Mouse (Mus musculus) G1E (cell line): ENCODE results near the gene Rpl32. TPM values are rescaled to one million over a fixed set of nuclear protein-coding genes. Genes with fewer than 3 reads are reported as not detected.
A peak's percentile ranks its signal among the peaks of the same experiment; 100 is the strongest.

Experiments
- ATAC-seq: 2 replicates; pipeline ENCODE4 v1.8.0; 2016; ENCODE audit warnings: mild to moderate bottlenecking; ENCODE audit not compliant: insufficient number of reproducible peaks, poor library complexity, low FRiP score, severe bottlenecking; ENCODE audit errors: extremely low read depth
- DNase-seq: peaks from one replicate; pipeline ENCODE4 v3.0.0; 2012; ENCODE audit warnings: low spot score
- H3K27me3 ChIP-seq: 2 replicates; pipeline ENCODE4 v1.6.1; 2012; ENCODE audit warnings: mild to moderate bottlenecking, low read length, inconsistent platforms; ENCODE audit not compliant: insufficient read depth
- H3K36me3 ChIP-seq: replicated peaks from 2 replicates; pipeline ENCODE3; 2012; ENCODE audit warnings: mild to moderate bottlenecking, inconsistent platforms
- H3K4me1 ChIP-seq: 2 replicates; pipeline ENCODE4 v1.6.1; 2012; ENCODE audit warnings: low read depth, low read length, inconsistent platforms, mixed read lengths; ENCODE audit not compliant: insufficient read depth
- H3K4me3 ChIP-seq: 2 replicates; pipeline ENCODE4 v1.5.1; 2012; ENCODE audit warnings: low read depth, mild to moderate bottlenecking, inconsistent platforms, low read length, moderate library complexity, mixed read lengths
- H3K9me3 ChIP-seq: replicated peaks from 2 replicates; pipeline ENCODE4 v1.6.1; 2012; ENCODE audit warnings: inconsistent platforms
- CTCF ChIP-seq: IDR thresholded peaks from 2 replicates; pipeline ENCODE4 v1.5.1; 2012; ENCODE audit warnings: low read depth, low read length, inconsistent platforms, mixed read lengths
- GATA1 ChIP-seq: IDR thresholded peaks from 2 replicates; pipeline ENCODE4 v1.6.1; 2012; ENCODE audit warnings: borderline replicate concordance, low read length, inconsistent platforms, mixed read lengths
- GATA2 ChIP-seq: IDR thresholded peaks from 2 replicates; pipeline ENCODE4 v1.6.1; 2012; ENCODE audit warnings: low read depth, low read length, inconsistent platforms, borderline replicate concordance
- POLR2AphosphoS5 ChIP-seq: IDR thresholded peaks from 2 replicates; pipeline ENCODE4 v1.6.1; 2012; ENCODE audit warnings: low read depth, low read length, inconsistent platforms; ENCODE audit not compliant: insufficient replicate concordance
- TAL1 ChIP-seq: conservative IDR thresholded peaks from 2 replicates; pipeline ENCODE4 v1.6.1; 2012; ENCODE audit warnings: low read depth, low read length, inconsistent platforms, mixed read lengths
- polyA plus RNA-seq: library from polyadenylated mRNA; stranded (reverse); fragments of >175 nt; gene quantifications from 2 replicates; pipeline ENCODE4 v1.2.3, GENCODE M21; 2012
- total RNA-seq, 2 experiments: library from RNA; stranded (forward) in 1 of 2; stranded (reverse) in 1 of 2; fragments of 200-1000 nt in 1 of 2; fragments of >200 nt in 1 of 2; fragmentation: Nextera tagmentation in 1 of 2; gene quantifications; 2 replicates each; pipeline ENCODE4 v1.2.3; 2014 to 2017

Gene Rpl32
- total and polyA plus RNA-seq, 3 experiments: 432 to 5,749 (median 3,130) TPM

DNA sequence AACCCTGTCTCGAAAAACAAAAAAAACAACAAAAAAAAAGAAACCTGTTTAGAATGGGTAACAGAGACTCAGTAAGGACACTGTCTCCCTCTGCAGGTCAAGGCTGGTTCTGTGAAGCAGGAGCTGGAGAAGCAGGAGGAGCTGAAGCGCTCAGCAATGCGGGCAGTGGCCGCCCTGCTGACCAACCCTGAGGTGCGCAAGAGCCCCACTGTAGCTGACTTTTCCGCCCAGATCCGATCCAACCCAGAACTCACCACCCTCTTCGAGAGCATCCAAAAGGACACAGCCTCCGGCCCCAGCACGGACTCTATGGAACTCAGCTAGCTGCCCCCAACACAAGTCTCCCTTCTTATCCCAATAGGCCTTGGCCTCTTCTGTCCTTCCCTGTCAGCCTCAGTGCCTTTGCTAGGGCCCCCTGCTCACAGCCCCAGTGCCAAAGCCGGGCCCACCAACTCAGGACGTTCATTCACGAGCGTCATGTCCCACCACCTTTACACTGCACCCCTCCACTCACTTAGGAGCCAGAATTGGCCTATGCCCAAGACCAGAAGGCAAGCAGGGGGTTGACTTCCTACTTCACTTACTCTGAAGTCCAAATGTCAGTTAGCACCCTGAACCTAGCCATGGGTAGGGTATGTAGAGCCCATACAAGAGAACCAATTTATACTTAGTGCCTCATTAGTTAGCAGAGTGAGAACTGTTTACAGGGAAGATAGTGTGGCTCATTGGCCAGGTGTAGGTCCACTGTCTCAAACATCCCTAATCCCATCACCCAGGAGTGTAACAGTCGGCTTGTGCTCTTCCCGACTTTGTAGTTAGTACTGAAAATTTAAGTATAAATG, 4.8 kb downstream of the Rpl32 start:
- Histone ChIP-seq H3K4me3 (peak overlapping the region; percentile 13; the same call in 1 of the 2 replicates), H3K9me3 (no peaks in the 10 kb centered on the region), H3K27me3 (no peaks in the 10 kb centered on the region), H3K4me1 (peaks cover 29% of the 10 kb centered on the region), H3K36me3 (peaks cover 87% of the 10 kb centered on the region)
- ATAC-seq (peak; percentile 66), DNase-seq (peak; percentile 57)
- TF ChIP-seq CTCF (0 out of 2 replicates have a peak, but pooled peaks have one; percentile 13), POLR2AphosphoS5 (peak; percentile 95), TAL1 (no peak), GATA2 (no peak), GATA1 (no peak)

DNA sequence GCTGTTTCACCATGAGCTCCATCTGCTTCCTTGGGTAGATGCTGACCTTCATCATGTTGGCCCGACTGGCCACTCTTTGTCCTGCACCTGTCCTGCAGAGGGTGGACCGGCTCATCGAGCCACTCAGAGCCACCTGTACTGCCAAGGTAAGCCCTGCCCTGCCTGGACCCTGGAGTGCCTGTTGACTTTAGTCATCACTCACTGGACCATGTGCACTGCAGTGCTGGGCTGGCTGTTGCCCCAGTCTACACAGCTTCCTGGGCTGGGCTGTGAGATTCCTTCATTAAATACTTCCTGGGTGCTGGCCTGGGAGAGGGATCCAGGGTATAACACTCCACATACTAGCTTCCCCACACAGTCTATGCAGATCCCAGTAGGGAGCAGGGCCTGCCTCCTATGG, 6.7 kb downstream of the Rpl32 start:
- no peak for DNase-seq
- ATAC-seq: no peak
- no peaks in the 10 kb centered on the region for H3K9me3 ChIP-seq
- peaks cover 91% of the 10 kb centered on the region for H3K36me3 ChIP-seq
- H3K27me3 ChIP-seq: no peaks in the 10 kb centered on the region
- peaks cover 25% of the 10 kb centered on the region for H3K4me1 ChIP-seq
- H3K4me3 ChIP-seq: no peak overlapping the region
- no peak for TF ChIP-seq POLR2AphosphoS5
- no peak for TF ChIP-seq GATA2

DNA sequence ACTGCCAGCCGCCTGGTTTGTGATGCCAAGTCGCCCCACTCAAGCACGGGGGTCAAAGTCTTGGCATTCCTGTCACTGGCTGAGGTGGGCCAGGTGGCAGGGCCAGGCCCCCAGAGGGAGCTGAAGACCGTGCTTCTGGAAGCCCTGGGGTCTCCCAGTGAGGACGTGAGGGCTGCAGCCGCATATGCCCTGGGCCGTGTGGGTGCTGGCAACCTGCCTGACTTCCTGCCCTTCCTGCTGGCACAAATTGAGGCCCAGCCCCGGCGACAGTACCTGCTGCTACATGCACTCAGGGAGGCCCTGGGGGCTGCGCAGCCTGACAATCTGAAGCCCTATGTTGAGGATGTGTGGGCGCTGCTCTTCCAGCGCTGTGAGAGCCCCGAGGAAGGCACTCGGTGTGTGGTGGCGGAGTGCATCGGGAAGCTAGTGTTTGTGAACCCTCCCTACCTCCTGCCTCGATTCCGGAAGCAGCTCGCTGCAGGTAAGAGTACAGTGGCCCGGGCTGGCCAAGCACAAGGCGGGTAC, 15.8 kb downstream of the Rpl32 start:
- Histone ChIP-seq H3K36me3 (peaks cover 88% of the 10 kb centered on the region), H3K4me3 (no peak overlapping the region)

DNA sequence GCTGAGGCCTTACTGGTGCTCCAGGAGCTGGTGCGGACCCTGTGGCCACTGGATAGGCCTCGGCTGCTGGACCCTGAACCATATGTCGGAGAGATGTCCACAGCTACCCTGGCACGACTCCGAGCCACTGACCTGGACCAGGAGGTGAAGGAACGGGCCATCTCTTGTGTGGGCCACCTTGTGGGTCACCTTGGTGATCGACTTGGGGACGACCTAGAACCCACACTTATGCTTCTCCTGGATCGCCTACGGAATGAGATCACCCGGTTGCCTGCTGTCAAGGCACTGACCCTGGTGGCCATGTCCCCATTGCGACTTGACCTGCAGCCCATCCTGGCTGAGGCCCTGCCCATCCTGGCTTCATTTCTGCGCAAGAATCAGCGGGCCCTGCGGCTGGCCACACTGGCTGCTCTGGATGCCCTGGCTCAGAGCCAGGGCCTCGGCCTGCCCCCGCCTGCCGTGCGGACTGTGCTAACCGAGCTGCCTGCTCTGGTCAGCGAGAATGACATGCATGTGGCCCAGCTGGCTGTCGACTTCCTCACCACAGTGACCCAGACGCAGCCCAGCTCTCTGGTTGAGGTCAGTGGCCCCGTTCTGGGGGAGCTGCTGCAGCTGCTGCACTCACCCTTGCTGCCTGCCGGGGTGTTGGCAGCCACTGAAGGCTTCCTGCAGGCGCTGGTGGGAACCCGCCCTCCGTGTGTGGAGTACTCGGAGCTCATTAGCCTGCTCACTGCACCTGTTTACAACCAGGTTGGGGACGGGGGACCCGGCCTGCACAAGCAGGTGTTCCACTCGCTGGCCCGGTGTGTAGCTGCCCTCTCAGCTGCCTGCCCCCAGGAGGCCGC, 16.5 kb downstream of the Rpl32 start:
- DNase-seq (no peak), ATAC-seq (no peak)
- Histone ChIP-seq H3K4me3 (no peak overlapping the region), H3K27me3 (no peaks in the 10 kb centered on the region), H3K36me3 (peaks cover 86% of the 10 kb centered on the region), H3K4me1 (no peaks in the 10 kb centered on the region; the same call in 1 of the 2 replicates), H3K9me3 (no peaks in the 10 kb centered on the region)
- TF ChIP-seq POLR2AphosphoS5 (no peak), GATA1 (no peak), TAL1 (no peak), GATA2 (no peak), CTCF (no peak)

More for the DNA sequence above, 15.8 kb downstream of the Rpl32 start:
- Histone ChIP-seq H3K4me1 (no peaks in the 10 kb centered on the region; the same call in 1 of the 2 replicates), H3K9me3 (no peaks in the 10 kb centered on the region), H3K27me3 (no peaks in the 10 kb centered on the region)
- ATAC-seq: no peak
- DNase-seq: no peak
- TF ChIP-seq GATA1: no peak
- TF ChIP-seq CTCF: no peak
- no peak for TF ChIP-seq TAL1
- TF ChIP-seq GATA2: no peak
- no peak for TF ChIP-seq POLR2AphosphoS5

DNA sequence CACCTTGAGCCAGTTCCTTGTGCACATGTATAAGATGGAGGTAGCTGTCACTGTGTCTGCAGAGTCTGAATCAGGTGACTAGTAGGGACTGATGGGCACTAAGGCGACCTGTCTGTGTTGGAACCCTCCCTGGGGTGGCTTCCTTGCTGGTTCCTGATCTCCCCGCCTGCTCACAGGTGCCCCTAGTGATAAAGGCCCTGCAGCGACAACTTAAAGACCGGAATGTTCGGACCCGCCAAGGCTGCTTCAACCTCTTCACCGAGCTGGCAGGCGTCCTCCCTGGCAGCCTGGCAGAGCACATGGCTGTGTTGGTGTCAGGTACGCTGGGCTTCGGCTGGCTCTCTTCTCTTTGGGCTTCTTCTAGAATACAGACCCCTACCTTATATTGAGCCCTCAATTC, 17.5 kb downstream of the Rpl32 start:
- no peak overlapping the region for H3K4me3 ChIP-seq
- no peaks in the 10 kb centered on the region; the same call in 1 of the 2 replicates for H3K4me1 ChIP-seq
- H3K36me3 ChIP-seq: peaks cover 87% of the 10 kb centered on the region
- no peak for DNase-seq
- H3K9me3 ChIP-seq: no peaks in the 10 kb centered on the region
- H3K27me3 ChIP-seq: no peaks in the 10 kb centered on the region
- no peak for TF ChIP-seq GATA2
- TF ChIP-seq TAL1: no peak
- no peak for TF ChIP-seq POLR2AphosphoS5
- TF ChIP-seq CTCF: no peak
- no peak for ATAC-seq

DNA sequence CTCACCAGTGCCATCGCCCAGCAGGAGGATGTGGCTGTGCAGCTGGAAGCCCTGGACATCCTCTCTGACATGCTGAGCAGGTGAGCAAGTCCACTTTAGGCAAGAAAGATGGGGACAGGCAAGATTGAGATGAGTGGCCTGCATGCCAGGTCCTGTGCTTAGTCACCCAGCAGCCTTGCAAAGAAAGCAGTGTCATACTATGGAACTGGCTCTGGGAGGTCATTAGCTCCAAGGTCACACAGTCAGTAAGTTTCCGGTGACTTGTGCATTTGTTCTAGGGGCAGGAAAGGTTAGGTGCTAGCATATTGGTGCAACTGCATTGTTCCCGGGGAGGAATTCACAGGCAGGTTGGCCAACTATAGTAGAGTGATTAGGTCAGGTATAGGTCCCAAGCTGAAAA, 25.8 kb downstream of the Rpl32 start:
- TF ChIP-seq POLR2AphosphoS5: no peak
- no peak for TF ChIP-seq GATA1
- ATAC-seq: no peak
- no peak for DNase-seq
- Histone ChIP-seq H3K36me3 (peaks cover 89% of the 10 kb centered on the region), H3K4me3 (no peak overlapping the region), H3K4me1 (no peaks in the 10 kb centered on the region; the same call in 1 of the 2 replicates), H3K27me3 (no peaks in the 10 kb centered on the region), H3K9me3 (no peaks in the 10 kb centered on the region)
